Mouse (Mus musculus) thymus, adult 2 months (tissue): ENCODE results near the gene Parp8.

ENCODE experiments used
- CTCF ChIP-seq: fragments of 200-500 bp; IDR thresholded peaks from 2 replicates; pipeline ENCODE4 v1.5.1; 2012; ENCODE audit warnings: mild to moderate bottlenecking, control low read depth, low read length, moderate library complexity, borderline replicate concordance; ENCODE audit not compliant: control insufficient read depth, poor library complexity, insufficient read depth; ENCODE audit errors: extremely low read depth
- POLR2A ChIP-seq: fragments of 200-500 bp; IDR thresholded peaks from 2 replicates; pipeline ENCODE4 v1.6.1; 2012; ENCODE audit warnings: mild to moderate bottlenecking, low read length, control low read depth, moderate library complexity; ENCODE audit not compliant: control insufficient read depth, poor library complexity, insufficient read depth; ENCODE audit errors: extremely low read depth

DNA sequence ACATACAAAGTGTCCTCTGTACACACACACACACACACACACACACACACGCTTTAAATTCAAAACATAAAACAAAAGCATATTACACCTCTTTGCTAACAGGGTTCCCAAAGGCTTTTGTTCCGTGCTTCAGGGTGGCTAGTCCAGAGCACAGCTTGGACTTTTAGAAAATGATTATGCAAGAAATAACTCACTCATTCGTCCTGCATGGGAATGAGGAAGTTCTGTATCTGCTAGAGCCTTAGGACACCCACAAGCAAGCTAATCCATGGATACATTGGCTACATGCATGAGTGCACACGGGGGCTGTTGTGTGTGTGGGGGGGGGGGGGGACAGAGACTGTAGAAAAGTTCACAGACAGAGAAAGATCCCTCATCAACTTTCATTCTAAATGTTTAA is 75.8 kb downstream of the Parp8 start:
- TF ChIP-seq CTCF (no peak), POLR2A (no peak)
